ENCODE assay signal across 8 mouse cellular contexts in the genomic region with DNA sequence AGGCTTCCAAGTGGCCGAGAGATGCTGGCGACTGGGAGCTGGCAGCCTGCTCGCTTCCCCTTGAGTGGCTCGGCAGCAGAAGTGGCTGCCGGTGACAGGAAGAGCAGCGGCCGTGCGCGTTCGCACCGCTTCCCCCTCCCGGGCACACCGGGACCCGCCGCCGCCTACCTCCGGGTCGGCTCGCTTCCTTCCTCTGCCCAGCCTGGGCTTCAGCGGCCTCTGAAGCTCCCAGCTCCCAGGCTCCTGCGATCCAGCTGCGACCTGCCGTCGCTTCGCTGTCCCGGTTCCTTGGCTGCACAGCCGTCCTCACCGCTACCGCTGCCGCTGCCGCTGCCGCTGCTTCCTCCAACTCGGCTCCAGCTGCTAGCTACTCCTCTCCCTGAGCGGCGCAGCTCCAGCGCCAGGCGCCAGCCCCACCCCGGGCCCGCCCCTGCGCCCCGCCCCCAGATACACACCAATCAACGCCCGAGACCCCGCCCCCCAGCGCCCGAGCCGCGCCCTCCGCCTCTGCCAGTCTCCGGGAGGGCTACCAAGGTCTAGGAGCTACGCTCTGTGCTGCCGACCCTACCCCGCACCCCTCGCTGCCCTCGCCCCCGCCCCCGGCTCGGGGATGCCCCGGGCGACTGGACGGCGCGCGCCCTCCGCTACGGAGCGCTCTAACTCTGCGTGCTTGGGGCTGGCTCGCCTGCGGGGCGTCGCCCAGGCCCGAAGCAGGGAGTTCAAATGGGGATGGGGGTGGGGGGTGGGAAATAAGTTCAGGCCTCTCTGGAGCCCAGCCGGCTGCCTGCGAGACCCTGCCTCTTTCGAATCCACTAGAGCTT. TPM values are rescaled to one million over a fixed set of nuclear protein-coding genes. Genes with fewer than 3 reads are reported as not detected.
DNase-seq lines count a peak whose midpoint lies in the region; ATAC-seq and TF ChIP-seq lines count a peak whose summit lies in the region.

A gene (minus strand): TSS at position 409 of the 821 bp plus-strand sequence.

- ATAC-seq in embryonic facial prominence, embryonic 15.5 days (ENCODE audit: insufficient number of reproducible peaks, low FRiP score, low TSS enrichment, low read depth) = peak; percentile 97
- ATAC-seq in kidney, embryonic 15.5 days (replicated peaks; ENCODE audit: low FRiP score) = peak; percentile 96
- ATAC-seq in monocyte, adult 5-6 weeks (replicated peaks; ENCODE audit: insufficient number of reproducible peaks, low FRiP score, low TSS enrichment, poor library complexity, severe bottlenecking) = peak; percentile 73

- no peaks in the 10 kb centered on the region for H3K9me3 ChIP-seq in embryonic facial prominence, embryonic 15.5 days (replicated peaks)
- no peaks in the 10 kb centered on the region for H3K9me3 ChIP-seq in kidney, embryonic 15.5 days (replicated peaks)

- peak within 1 kb of the TSS; percentile 90 for H3K9ac ChIP-seq in embryonic facial prominence, embryonic 15.5 days
- peak within 1 kb of the TSS; percentile 89 for H3K9ac ChIP-seq in kidney, embryonic 15.5 days

- peak; percentile 98 for TF ChIP-seq POLR2A in bone marrow, adult 2 months (IDR thresholded peaks at IDR 0.05; ENCODE audit: borderline replicate concordance, control insufficient read depth, low read depth, low read length)

- H3K4me3 ChIP-seq in bone marrow, adult 2 months (replicated peaks; ENCODE audit: control insufficient read depth, low read depth, low read length) = peak within 1 kb of the TSS; percentile 98
- peak within 1 kb of the TSS; percentile 92 for H3K4me3 ChIP-seq in embryonic facial prominence, embryonic 15.5 days (replicated peaks)
- peak within 1 kb of the TSS; percentile 86 for H3K4me3 ChIP-seq in kidney, embryonic 15.5 days (replicated peaks)

- TF ChIP-seq CTCF in bone marrow, adult 2 months (IDR thresholded peaks at IDR 0.05; ENCODE audit: control insufficient read depth, insufficient read depth, low read length) = no peak

- H3K27me3 ChIP-seq in embryonic facial prominence, embryonic 15.5 days = no peaks in the 10 kb centered on the region
- no peaks in the 10 kb centered on the region for H3K27me3 ChIP-seq in kidney, embryonic 15.5 days

- H3K4me2 ChIP-seq in embryonic facial prominence, embryonic 15.5 days (replicated peaks) = peak within 1 kb of the TSS; percentile 88
- H3K4me2 ChIP-seq in kidney, embryonic 15.5 days = peak within 1 kb of the TSS; percentile 89

- 0 out of 2 replicates have a peak, but pooled peaks cover 3% of the 10 kb centered on the region for H3K36me3 ChIP-seq in embryonic facial prominence, embryonic 15.5 days
- 0 out of 2 replicates have a peak, but pooled peaks cover 3% of the 10 kb centered on the region for H3K36me3 ChIP-seq in kidney, embryonic 15.5 days

- H3K4me1 ChIP-seq in bone marrow, adult 2 months (ENCODE audit: control insufficient read depth, insufficient read depth, low read length) = no peaks in the 10 kb centered on the region; the same call in 1 of the 2 replicates
- peaks cover 37% of the 10 kb centered on the region for H3K4me1 ChIP-seq in embryonic facial prominence, embryonic 15.5 days
- H3K4me1 ChIP-seq in kidney, embryonic 15.5 days = peaks cover 40% of the 10 kb centered on the region

- DNase-seq in 416B (ENCODE audit: low read depth) = peak; percentile 96
- peak; percentile 94 to 95 for DNase-seq in heart, adult 9 months (ENCODE audit: low spot score in 2 of 2)
- DNase-seq in liver = peak; percentile 100
- peak; percentile 97 to 99 for DNase-seq in spleen, postnatal 4 days (ENCODE audit: low spot score in 2 of 2)

- WGBS in bone marrow, adult 2 months = 1% methylated on average over 70 of the region's 76 CpGs
- WGBS in embryonic facial prominence, embryonic 15.5 days = under 1% methylated on average over 69 of the region's 76 CpGs
- 1% methylated on average over 76 of the region's 76 CpGs for WGBS in kidney, embryonic 15.5 days

- H3K27ac ChIP-seq in bone marrow, adult 2 months (ENCODE audit: control insufficient read depth, insufficient read depth, low read depth, low read length, poor library complexity) = peak within 1 kb of the TSS; percentile 96
- peak within 1 kb of the TSS; percentile 98 for H3K27ac ChIP-seq in embryonic facial prominence, embryonic 15.5 days (replicated peaks)
- peak within 1 kb of the TSS; percentile 98 for H3K27ac ChIP-seq in kidney, embryonic 15.5 days

RNA-seq across cellular contexts. Expression of the gene that starts here (rescaled TPM):
- 34.7 and 41.1 TPM in 2 replicates for polyA plus RNA-seq in bone marrow, adult 2 months (2011; ENCODE audit: insufficient read depth, insufficient read length, low replicate concordance, missing spikeins)
- 44.7 and 46.0 TPM in 2 replicates for polyA plus RNA-seq in embryonic facial prominence, embryonic 15.5 days (2015; fragmentation: Nextera tagmentation; extraction: Ambion mirVana)
- 40.3 and 40.9 TPM in 2 replicates for polyA plus RNA-seq in kidney, embryonic 15.5 days (2015; fragmentation: Nextera tagmentation; extraction: Ambion mirVana)
- total RNA-seq in monocyte, adult 5-6 weeks (2017) = 284 to 565 TPM (median 296 TPM) in 3 replicates

Comparison
In these comparisons a context has a peak if more than half of its experiments do, and no peak if none do; other contexts are left out.
1. Peak in every context shown above with its lines: DNase-seq, ATAC-seq, H3K4me3 ChIP-seq and H3K27ac ChIP-seq.